Mouse (Mus musculus) lung, postnatal 0 days (tissue): ENCODE measurements around the gene Wdr63.

Experiments used
- CTCF ChIP-seq: IDR thresholded peaks from 2 replicates; pipeline ENCODE4 v1.5.1; 2016; ENCODE audit warnings: antibody characterized with exemption, mild to moderate bottlenecking
- EP300 ChIP-seq: IDR thresholded peaks from 2 replicates; pipeline ENCODE4 v1.6.1; 2016; ENCODE audit warnings: antibody characterized with exemption, mild to moderate bottlenecking, control low read depth

- TF ChIP-seq CTCF (no peak), EP300 (no peak)
Observed at GRCm38 (mm10) chr3:145991130-145991529, 116.8 kb downstream of the Wdr63 start.
